Mouse (Mus musculus) ES-Bruce4 (cell line): Measurements from ENCODE around the gene Klhdc4. TPM values are rescaled to one million over a fixed set of nuclear protein-coding genes. Genes with fewer than 3 reads are reported as not detected.

ENCODE experiments used
- H3K27ac ChIP-seq: 2 replicates; pipeline ENCODE4 v1.5.1; 2012; ENCODE audit warnings: low read length, inconsistent platforms; ENCODE audit not compliant: insufficient read depth
- H3K27me3 ChIP-seq: 2 replicates; pipeline ENCODE4 v1.6.1; 2012; ENCODE audit warnings: mild to moderate bottlenecking, low read length, inconsistent platforms; ENCODE audit not compliant: control insufficient read depth, poor library complexity, insufficient read depth, severe bottlenecking
- H3K36me3 ChIP-seq: 2 replicates; pipeline ENCODE4 v1.6.1; 2012; ENCODE audit warnings: inconsistent platforms, mild to moderate bottlenecking, low read length, moderate library complexity; ENCODE audit not compliant: control insufficient read depth, poor library complexity, insufficient read depth, severe bottlenecking
- H3K4me1 ChIP-seq: one replicate; pipeline ENCODE4 v1.8.1; 2011; ENCODE audit warnings: low read length; ENCODE audit not compliant: control insufficient read depth, insufficient read depth
- H3K4me3 ChIP-seq: 2 replicates; pipeline ENCODE4 v1.5.1; 2011; ENCODE audit warnings: low read depth, mild to moderate bottlenecking, low read length
- H3K9ac ChIP-seq: 2 replicates; pipeline ENCODE4 v1.6.1; 2012; ENCODE audit warnings: low read depth, mild to moderate bottlenecking, inconsistent platforms; ENCODE audit not compliant: poor library complexity, severe bottlenecking
- H3K9me3 ChIP-seq: replicated peaks from 2 replicates; pipeline ENCODE4 v1.6.1; 2012; ENCODE audit warnings: mild to moderate bottlenecking, low read length, inconsistent platforms; ENCODE audit not compliant: control insufficient read depth, poor library complexity, insufficient read depth, severe bottlenecking
- CTCF ChIP-seq: IDR thresholded peaks from one replicate; pipeline ENCODE4 v1.8.1; 2011; ENCODE audit warnings: low read depth, low read length
- EP300 ChIP-seq: IDR thresholded peaks from 2 replicates; pipeline ENCODE4 v1.6.1; 2011; ENCODE audit warnings: low read depth, low read length; ENCODE audit not compliant: insufficient read depth
- POLR2A ChIP-seq: IDR thresholded peaks from one replicate; pipeline ENCODE4 v1.8.1; 2011; ENCODE audit warnings: low read length; ENCODE audit not compliant: insufficient read depth
- polyA plus RNA-seq: library from polyadenylated mRNA; stranded (reverse); fragments of >200 nt; gene quantifications from 2 replicates; pipeline ENCODE4 v1.2.4, GENCODE M21; 2011; ENCODE audit warnings: low read depth; ENCODE audit not compliant: missing spikeins, insufficient read depth, insufficient read length

Klhdc4 gene
- polyA plus RNA-seq, 1 experiment, result 34.6 TPM

- Histone ChIP-seq H3K4me1 (no peaks in the 10 kb centered on the region), H3K4me3 (no peak overlapping the region), H3K9me3 (no peaks in the 10 kb centered on the region), H3K27me3 (no peaks in the 10 kb centered on the region), H3K9ac (no peak overlapping the region), H3K27ac (no peak overlapping the region), H3K36me3 (peaks cover 26% of the 10 kb centered on the region)
- TF ChIP-seq EP300, result no peak
- no peak for TF ChIP-seq CTCF
- no peak for TF ChIP-seq POLR2A
Observed at GRCm38 (mm10) chr8:121811931-121812570, 17.3 kb downstream of the Klhdc4 start.

- Histone ChIP-seq H3K9ac (no peak overlapping the region), H3K4me1 (no peaks in the 10 kb centered on the region), H3K27me3 (no peaks in the 10 kb centered on the region), H3K4me3 (no peak overlapping the region), H3K36me3 (peaks cover 29% of the 10 kb centered on the region), H3K27ac (no peak overlapping the region), H3K9me3 (no peaks in the 10 kb centered on the region)
- TF ChIP-seq CTCF (no peak), POLR2A (no peak), EP300 (no peak)
Observed at GRCm38 (mm10) chr8:121811502-121811901, 17.9 kb downstream of the Klhdc4 start.

DNA sequence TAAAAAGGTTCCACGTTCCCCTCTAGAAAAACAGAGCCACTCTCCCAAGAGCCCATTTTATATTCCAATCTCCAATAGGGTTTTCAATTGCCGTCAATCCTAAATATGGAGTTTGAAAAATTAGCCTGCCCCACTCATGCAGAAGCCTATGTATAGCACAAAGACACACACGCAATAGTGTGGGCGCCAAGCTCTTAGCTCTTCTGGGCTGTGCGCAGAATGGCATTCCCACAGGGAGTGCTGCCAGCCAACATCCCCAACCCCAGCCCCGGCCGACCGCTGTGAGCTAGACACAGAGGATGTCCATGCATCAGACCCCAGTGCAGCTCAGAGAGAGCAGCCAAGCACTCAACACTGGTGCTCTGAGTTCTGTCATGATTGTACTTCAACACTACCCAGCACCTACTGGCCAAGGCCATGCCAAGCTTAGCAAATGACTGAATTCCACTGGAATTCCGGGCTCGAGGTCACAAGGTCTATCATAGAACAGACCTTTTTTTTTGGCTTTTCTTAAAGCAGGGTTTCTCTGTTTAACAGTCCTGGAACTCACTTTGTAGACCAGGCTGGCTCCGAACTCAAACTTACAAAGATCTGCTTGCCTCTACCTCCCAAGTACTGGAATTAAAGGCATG lies 19.7 kb downstream of the Klhdc4 start:
- H3K27ac ChIP-seq, result no peak overlapping the region
- no peaks in the 10 kb centered on the region for H3K9me3 ChIP-seq
- H3K4me1 ChIP-seq, result no peaks in the 10 kb centered on the region
- H3K9ac ChIP-seq, result no peak overlapping the region
- TF ChIP-seq EP300 (no peak), CTCF (no peak), POLR2A (no peak)
- H3K27me3 ChIP-seq, result no peaks in the 10 kb centered on the region
- H3K36me3 ChIP-seq, result peaks cover 41% of the 10 kb centered on the region
- H3K4me3 ChIP-seq, result no peak overlapping the region

DNA sequence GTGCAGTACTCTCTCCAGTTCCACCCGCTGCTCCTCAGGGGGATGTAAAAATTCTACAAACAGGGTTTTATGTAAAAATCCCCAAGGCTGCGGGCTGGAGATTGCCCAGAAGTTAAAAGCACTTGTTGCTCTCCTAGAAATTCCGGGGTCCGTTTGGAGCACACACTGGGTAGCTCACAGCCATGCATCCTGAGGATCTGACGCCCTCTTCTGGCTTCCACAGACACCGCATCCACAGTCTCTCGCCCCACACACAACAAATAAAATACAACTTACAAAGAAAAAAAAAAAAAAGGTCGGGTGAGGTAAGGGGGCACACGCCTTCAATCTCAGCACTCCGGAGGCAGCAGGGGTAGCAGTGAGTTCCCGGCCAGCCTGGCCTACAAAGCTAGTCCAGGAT lies 21.3 kb downstream of the Klhdc4 start:
- Histone ChIP-seq H3K27me3 (no peaks in the 10 kb centered on the region), H3K9me3 (no peaks in the 10 kb centered on the region), H3K36me3 (peaks cover 43% of the 10 kb centered on the region), H3K9ac (no peak overlapping the region), H3K4me3 (no peak overlapping the region), H3K4me1 (no peaks in the 10 kb centered on the region), H3K27ac (no peak overlapping the region)
- TF ChIP-seq CTCF, result peak; percentile 64
- TF ChIP-seq POLR2A, result no peak

GRCm38 (mm10) chr8:121806126-121806525 lies 23.2 kb downstream of the Klhdc4 start:
- Histone ChIP-seq H3K4me3 (no peak overlapping the region), H3K27me3 (no peaks in the 10 kb centered on the region), H3K9ac (no peak overlapping the region), H3K9me3 (no peaks in the 10 kb centered on the region), H3K4me1 (no peaks in the 10 kb centered on the region), H3K36me3 (peaks cover 42% of the 10 kb centered on the region), H3K27ac (no peak overlapping the region)
- TF ChIP-seq EP300 (no peak), CTCF (no peak), POLR2A (no peak)

DNA sequence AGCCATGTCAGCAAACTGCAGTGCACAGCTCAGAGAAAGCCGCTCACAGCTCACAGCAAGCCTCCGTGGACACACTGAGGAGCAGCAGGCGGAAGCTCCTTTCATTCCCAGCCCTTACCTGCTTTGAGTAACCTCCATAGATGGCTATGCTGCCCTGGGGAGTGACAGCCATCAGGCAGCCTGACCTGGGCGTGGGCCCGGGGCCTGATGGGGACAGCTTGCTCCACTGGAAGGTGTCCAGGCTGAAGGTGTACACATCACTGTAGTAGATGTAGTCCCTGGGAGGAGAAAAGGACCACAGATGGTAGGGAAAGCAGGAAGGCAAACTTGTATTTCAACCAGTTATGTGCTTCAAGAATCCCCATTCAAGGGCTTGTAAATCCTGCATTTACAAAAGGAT lies 24.5 kb downstream of the Klhdc4 start:
- Histone ChIP-seq H3K4me1 (no peaks in the 10 kb centered on the region), H3K9ac (no peak overlapping the region), H3K27me3 (no peaks in the 10 kb centered on the region), H3K27ac (no peak overlapping the region), H3K4me3 (no peak overlapping the region), H3K9me3 (no peaks in the 10 kb centered on the region), H3K36me3 (peaks cover 45% of the 10 kb centered on the region)
- no peak for TF ChIP-seq EP300
- TF ChIP-seq CTCF, result no peak
- no peak for TF ChIP-seq POLR2A
